Mouse (Mus musculus) left cerebral cortex, postnatal 4 days (tissue): Measurements from ENCODE around the gene Efnb2. TPM values are rescaled to one million over a fixed set of nuclear protein-coding genes. Genes with fewer than 3 reads are reported as not detected.
A peak's percentile ranks its signal among the peaks of the same experiment; 100 is the strongest.

ENCODE experiments used
- DNase-seq: peaks from one replicate; pipeline ENCODE4 v3.0.0-alpha.2; 2022
- intact Hi-C: fragments of 180-260 bp; cut with DNase I; formaldehyde crosslinking; loops from one replicate; pipeline ENCODE4 v1.15.1; 2025
- total RNA-seq, 2 experiments: library from RNA; stranded (reverse); gene quantifications; 2 replicates each; pipeline ENCODE4 v1.2.3; 2021

Efnb2 gene
- total RNA-seq = 100 to 1,000 TPM; 151 to 153 TPM

DNA sequence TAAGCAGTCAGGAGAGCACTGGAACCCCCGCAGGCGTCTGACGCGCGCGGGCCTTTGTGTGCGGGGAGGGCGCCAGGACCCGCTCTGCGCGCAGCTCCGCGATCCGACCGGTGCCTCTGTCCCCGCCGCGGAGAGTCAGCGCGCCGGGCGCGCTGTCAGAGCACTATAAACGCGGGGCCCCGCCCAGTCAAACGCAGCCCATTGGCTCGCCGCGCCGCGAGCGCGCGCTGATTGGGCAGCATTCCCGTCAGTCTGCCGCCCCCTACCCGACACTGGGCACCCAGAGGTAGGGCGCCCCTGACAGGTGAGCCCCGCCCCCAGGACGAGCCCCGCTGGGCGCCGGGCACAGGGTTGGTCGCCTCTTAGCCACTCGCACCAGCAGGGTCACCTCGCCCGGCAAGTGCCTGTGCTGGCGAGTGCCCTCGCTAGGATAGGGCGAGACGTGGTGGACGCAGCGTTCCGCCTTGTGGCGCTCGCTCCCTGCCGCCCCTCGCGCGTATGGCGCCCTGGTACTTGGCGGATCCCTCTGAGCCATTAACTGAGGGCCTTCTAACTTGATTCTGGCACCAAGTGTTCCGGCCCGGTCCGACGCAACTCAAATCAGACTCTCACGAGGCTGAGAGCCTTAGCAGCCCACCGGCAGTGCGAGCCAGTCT lies at the start of gene Efnb2:
Efnb2 (minus strand) TSS at position 140 of the 656 bp plus-strand sequence.
- peak; percentile 95 for DNase-seq
- intact Hi-C loops = loop anchor here (5.0 kb wide), 2 partner anchors 331 to 526 kb away; no protein-coding TSS in a partner anchor

DNA sequence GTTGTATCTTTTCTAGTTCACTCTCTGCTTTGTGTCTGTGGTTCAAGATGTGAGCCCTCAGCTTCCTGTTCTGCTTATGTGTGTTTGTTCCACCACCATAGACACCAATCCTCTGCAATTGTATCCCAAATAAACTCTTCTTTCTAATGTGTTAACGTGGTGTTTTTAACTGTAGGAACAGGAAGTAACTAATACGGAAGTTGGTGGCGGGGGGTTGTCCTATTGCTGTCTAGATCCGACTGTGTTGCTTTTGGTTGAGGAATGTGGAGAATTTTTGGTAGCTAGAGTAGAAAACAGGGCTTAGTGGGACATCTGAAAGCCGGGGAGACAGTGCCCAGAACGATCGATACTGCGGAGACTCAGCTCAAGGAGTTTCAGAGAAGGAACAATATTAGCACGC lies 43.8 kb upstream of the Efnb2 start:
- intact Hi-C loops = no loop called here
- no peak for DNase-seq

DNA sequence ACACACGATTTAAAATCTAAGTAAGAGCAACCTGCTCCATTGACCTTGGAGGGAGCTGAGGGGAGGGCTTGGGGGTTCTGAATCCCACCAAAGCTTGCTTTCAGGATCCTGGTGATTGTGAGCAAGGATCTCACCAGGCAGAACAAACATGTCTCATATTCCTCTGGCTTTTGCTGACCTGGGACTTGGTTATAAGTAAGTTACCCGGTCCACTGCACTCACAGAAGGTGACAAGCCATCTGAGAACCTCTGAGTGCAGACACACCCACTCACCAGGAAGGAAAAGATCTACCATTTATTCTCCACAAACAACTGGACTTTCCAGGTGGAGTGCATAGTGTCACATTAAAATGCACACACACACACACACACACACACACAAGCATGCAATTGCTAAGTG lies 42.6 kb upstream of the Efnb2 start:
- DNase-seq = no peak
- intact Hi-C loops = no loop called here

DNA sequence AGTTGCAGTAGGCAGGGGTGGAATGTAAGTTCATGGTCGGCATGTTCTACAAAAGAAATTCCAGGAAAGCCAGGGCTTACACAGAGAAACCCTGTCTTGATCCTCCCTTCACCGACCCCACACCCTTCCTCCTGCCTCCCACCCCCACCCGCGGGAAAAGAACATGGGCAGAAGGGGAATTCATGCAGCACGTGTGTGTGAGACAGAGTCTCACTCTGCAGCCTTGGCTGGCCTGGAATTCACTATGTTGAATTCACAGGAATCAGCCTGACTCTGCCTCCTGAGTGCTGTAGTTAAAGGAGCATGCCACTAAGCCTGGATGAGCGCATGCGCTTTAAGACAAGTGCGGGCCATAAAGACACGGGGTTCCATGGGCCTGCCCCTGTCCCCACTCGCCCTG lies 39.8 kb upstream of the Efnb2 start:
- no peak for DNase-seq
- intact Hi-C loops = no loop called here

DNA sequence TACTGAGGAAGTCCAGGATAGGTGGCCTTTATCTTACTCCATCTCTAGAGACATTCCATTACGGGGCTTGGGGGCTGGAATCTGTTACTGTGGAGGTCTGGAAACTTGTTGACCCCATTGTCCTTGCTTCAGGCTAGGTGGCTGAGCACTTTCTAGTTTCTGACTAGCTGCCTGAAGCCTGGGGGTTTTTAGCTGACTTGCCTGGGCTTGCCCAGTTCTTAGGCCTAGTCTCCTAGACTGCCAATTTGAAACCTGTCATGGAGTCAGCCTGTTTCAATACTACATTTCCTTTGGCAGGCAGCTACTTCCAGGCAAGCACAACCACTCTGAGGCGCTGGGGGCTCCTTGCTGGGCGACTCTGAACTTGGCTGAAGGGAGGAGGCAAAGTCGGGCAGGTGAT lies 39.2 kb upstream of the Efnb2 start:
- intact Hi-C loops = no loop called here
- no peak for DNase-seq

DNA sequence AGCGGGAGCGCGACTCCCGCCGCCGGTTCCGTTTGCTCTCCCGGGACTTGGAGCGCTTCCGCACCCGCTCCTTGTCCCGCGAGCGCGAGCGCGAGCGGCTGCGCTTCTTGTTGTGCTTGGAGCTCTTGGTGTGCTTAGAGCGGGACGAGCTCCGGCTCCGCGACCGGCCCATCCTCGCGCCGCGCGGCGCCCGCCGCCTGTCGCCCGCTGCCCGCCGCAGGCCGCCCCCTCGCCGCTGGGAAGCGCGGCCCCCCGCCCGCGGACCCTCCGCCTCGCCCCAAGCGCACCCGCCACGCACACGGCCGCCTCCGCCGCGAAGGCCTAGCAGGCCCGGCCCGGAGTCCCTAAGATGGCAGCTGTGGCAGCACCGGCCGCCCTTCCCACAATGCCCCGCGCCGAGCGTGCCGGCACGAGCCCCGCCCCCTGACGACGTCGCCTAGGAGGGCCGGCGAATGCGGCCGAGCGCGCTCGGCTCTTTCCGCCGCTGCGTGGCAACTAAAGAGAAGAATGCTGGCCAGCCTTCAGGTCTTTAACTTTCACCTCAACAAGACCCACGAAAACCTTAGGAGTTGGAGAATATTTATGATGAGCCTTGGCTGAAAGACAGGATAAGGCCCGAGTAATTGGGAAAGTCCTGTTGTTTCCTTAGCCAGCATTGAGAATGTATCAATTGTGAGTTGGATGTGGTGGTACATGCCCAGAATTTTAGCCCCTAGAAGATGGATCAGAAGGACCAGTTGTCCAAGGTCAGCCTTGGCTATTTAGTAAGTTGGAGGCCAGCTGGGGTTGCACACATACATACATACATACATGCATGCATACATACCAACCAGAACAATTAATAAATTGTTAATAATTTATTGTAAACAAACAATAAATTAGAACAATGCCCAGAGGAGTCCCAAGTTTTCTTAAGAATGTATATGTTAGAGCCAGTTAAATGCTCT lies 29.4 kb upstream of the Efnb2 start, which contains the start of gene Arglu1:
Arglu1 (minus strand) TSS at position 376 of the 947 bp plus-strand sequence.
- peak; percentile 98 for DNase-seq
- intact Hi-C loops = no loop called here

DNA sequence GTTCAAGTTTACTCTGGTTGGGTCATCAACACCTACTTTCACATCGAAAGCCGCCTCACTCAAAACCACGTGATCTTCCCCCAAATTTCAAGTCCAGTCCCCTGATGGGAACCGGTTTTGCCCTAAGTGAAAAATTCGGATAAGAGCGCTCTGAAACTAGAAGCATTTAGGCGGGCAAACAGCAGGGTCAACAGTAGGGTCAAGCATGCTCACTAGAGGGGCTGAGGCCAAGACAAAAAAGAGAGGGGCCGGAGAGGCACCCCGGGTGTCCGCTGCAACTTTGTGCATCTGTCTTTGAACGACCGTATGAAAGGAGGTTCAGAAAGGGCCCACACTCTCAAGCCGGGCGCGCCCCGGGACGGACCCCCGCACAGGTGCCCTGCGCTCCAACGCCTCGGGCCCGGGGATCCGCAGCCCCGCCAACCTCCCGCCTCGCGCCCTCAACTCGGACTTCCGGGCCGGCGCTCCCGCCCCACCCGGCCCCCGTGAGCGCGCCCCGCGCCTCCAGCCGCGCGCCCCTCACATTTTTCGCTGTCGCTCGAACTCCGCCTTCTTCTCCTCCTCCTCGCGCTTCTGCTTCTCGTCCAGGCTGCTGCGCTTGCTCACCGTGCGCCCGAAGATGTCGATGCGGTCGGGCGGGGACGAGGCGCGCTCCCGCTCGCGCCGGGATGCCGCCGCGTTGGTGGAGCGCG lies 28.6 kb upstream of the Efnb2 start:
- intact Hi-C loops = no loop called here
- peak; percentile 60 for DNase-seq

DNA sequence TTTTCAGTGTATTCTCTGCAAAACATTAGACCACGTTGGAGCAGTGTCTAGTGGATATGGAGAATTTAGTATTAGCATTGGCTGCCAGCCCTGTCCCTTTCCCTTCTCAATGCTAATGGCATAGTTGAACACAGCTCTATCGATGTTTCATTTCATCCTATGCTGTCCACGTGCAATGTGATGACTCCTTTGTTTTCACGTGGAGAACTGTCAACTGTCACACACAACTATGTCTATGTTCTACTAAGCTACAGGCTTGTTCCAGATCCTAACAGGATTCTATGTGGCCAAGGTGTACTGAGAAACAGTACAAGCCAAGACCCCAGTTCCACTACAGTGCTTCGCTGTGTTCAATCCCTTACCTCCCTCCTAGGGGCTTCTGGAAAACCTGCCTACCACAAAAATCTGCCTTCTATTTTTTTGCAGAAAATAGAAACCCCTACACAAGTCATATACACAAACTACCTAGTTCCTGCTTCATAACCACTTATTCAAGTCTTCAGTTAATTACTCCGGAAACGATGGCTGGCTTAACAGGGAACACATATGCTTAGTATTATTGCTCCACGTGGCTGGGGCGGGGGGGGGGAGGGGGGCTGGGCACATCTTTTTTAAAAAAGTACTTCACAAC lies 27.9 kb upstream of the Efnb2 start:
- DNase-seq = no peak
- intact Hi-C loops = no loop called here

DNA sequence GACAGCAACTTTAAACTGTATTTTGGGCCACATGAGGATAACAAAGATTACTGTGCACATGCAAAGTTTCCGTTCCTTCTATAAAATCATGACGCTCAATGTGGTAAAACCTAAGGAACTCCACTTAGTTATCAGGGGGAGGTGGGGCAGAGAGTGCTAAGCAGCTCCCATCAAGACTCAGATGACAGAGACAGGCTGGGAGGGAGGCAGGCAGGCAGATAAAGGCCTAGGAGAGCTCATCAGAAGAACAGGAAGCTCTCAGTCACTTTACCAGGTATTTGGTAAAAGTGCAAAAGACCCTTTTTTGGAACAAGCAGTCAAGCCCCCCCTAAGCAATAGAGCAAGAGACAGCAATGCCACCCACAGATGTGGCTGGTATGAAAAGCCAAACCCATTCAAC lies 24.5 kb upstream of the Efnb2 start:
- intact Hi-C loops = no loop called here
- DNase-seq = no peak

DNA sequence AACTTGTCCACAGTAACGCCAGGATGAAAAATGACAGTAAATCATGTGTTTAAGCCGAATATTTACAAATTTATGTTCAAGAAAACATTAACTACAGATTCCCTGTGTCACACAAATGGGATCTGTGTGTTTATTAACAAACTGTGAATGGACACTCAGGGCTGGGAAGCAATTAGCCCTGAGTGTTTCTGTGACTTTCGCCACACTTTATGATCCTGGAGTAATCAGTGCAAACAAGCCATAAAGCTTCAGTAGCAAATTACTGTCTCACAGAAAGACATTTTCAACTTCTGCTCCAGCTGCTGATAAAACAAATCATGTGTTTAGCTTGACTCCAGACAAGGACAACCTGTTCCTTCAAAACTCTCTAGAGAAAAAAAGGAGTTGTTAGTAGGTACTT lies 21.7 kb upstream of the Efnb2 start:
- DNase-seq = no peak
- intact Hi-C loops = no loop called here

DNA sequence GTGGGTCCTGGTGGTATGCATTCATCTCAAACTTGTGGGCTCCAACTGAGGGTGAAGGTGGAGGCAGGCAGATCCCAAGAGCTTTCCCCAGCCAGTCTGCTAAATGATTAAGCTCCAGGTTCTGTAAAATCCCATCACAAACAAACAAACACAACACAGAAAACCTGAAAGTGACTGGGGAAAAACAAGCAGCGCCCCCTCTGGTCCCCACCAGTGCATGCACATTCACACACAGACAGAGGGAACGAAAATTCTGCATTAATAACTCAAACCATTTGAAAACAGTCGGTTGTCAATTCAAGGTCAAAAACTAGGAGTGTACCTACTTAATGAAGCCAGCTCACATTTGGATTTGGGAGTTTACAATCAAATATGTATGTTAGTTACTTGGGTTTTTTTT lies 17.2 kb upstream of the Efnb2 start:
- intact Hi-C loops = loop anchor here (5.0 kb wide), 1 partner anchor 309 kb away; no protein-coding TSS in a partner anchor
- DNase-seq = no peak

DNA sequence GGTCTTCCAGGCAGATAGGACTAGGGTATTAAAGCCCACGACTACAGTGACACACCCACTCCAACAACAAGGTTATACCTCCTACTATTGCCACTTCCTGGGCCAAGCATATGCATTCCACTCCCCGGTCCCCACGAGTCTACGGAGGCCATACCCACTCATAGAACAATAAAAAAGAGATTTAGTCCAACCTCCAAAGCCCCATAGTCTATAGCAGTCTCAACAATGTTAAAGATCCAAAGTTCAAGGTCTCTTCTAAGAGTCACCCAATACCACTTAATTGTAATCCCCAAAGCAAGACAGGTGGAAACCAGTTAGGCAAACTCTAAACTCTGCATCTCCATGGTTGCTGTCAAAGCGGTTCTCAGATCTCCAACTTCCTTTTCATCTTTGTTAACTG lies 13.8 kb upstream of the Efnb2 start:
- intact Hi-C loops = loop anchor here (5.0 kb wide), 1 partner anchor 312 kb away; no protein-coding TSS in a partner anchor

DNA sequence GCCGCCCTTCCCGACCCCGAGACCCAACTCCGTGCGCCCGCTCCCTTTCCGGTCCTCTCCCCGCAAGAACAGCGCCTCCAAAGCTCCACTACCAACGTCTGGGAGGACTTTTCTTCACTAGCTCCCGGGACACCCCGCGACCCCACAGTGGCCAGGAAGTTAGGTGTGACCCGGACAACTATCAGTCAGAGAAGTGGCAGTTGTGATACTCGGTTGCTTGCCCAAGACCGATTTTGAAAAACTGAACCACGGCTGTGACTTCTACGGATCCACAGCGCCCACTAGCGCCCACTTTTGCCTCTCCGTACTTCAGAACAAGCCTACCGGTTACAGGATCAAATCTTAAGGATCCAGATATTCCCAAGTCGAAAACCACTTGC lies 707 bp upstream of the Efnb2 start:
- intact Hi-C loops = loop anchor here (5.0 kb wide), 2 partner anchors 331 to 526 kb away; no protein-coding TSS in a partner anchor
- peak; percentile 93 for DNase-seq

More for the DNA sequence above, 13.8 kb upstream of the Efnb2 start:
- no peak for DNase-seq

DNA sequence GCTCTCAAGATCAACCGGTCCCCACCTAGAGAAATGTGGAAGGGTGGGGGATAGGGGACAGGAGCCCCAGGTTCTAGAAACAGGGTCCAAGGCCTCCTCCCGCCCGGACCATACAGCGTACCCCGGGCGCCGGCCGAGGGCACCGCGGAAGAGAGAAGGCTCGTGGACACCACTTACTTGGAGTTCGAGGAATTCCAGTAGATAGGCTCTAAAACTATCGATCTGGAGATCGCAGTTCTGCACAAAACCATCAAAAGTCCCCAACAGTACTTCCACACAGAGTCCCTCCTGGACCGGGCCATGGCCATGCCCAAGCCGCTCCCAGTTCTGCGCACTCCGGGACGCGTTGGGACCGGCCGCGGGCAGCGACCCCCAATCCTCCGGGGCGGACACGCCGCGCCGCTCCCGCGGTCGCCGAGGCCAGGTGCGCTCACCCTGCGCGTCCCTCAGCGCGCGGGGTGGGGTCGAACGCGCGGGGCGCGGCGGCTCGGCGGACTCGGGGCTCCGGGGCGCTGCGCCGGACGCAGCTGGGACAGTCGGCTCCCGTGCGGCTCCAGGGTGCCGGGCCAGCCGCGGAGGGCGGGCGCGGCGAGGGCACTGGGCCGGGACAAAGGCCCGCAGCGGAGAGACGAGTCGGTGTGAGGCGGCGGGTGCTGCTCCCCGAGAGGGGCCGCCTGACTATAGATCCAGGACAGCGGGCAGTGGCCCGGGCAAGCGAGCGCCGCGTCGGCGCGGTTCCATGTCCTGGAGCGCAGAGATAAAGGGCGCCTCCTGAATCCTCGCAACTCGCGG lies 539 bp downstream of the Efnb2 start:
- peak; percentile 19 for DNase-seq
- intact Hi-C loops = loop anchor here (5.0 kb wide), 2 partner anchors 332 to 527 kb away; no protein-coding TSS in a partner anchor

DNA sequence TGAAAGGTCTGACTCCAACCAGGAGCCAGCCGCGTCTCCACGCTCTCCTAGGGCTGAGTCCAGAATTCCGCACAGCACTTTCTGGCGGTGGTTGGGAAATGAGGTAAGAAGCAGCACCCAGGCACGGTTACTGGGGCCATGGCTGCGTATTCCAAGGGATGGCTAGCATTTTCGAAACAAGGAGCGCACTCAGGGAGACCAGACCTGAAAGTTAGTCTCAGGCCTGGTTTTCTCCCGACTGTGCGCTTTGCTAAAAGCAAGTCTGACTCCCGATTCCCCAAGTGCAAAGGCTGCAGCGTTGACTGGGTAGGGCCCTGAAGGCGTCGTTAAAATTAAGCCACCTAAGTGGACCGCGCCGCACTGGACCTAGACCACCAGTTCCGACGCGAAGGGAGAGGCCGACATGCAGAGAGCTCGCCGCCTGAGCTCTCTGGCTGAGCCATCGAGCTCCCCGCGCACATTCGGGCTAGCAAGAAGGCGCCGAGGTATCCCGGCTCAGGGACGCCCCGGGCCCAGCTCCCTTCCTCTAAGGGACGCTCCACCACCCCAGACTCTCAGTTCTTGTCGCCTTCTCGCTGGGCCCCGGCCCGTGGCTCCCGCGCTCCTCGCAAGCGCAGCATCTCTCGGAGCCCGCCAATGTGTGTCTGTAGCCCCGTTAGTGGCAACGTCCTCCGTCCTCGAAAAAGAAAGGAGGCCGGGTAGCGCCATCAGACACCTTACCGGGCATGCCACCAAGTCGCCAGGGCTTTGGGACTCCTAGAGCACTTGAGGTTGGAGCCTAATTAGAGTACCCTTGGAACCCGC lies 1.3 kb downstream of the Efnb2 start:
- intact Hi-C loops = loop anchor here (5.0 to 10.0 kb wide), 4 partner anchors 37 to 528 kb away; no protein-coding TSS in a partner anchor
- peak; percentile 37 for DNase-seq

DNA sequence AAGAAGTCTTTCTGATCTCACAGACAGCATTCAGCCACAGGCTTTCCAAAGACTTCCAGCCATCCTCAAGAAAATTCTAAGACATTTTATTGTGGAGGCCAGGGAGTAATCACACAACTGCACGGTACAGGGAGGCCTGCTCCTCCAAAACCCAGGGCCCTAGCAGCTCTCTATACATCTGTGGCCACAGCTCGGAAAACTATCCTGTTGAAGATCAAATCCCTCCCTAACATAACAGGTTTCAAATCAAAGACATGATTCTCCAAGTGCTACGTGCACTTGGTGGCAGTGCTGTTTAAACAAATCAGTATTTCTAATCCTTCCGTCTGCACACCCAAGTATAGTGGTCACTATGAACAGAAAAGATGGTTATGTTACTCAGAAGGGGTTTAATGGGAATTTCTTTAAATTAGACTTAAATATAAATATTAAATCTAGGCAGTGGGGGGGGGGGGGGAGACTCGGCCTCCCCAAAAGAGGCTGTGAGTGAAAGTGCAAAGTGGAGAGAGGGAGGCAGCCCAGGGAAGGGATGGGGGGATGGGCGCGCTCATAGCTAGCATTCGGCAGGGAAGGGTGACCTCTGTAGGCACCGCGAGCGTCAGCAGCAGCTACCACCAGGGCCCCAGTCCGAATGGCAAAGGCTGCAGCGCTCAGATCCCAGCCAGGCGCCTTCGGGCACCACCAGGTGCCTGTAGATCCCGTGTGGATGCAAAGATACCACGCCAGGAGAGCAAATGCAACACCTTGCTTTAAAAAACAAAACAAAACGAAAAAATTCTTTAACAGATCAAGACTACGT lies 2.4 kb downstream of the Efnb2 start:
- DNase-seq = peak; percentile 95
- intact Hi-C loops = loop anchor here (5.0 to 10.0 kb wide), 2 partner anchors 36 to 424 kb away; no protein-coding TSS in a partner anchor

DNA sequence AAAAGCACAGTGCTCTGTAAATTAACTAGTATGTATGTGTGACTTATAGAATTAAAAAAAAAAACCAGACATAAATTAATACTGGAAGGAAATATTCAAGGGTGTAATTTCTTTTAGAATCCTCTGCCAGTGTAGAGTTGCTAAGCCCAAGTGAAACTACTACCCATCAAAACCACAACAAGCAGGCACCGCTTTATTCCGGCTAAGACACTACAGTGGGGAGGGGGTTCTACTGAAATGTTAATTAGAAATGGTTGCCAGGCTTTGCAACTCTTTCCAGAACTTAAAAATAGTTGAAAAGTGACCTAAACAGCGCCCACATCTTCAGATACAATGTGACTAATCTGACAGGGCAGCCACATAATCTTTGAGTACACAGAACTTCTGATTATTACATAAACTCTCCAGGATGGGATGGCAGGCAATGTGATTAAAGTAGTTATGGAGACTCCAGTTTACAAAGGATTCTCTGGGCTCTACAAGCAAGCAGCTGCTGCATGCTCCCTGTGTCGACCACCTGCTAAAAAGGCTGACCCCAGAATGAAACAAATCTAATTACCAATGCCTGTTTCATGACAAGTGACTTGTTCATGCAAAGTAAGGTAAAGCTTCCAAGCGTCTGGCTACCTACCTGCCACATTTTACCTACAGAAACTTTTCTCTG lies 3.2 kb downstream of the Efnb2 start:
- intact Hi-C loops = loop anchor here (5.0 to 10.0 kb wide), 2 partner anchors 36 to 423 kb away; no protein-coding TSS in a partner anchor
- DNase-seq = no peak
